Mouse (Mus musculus) CD4-positive naive resting alpha-beta T cell, adult 76 days (primary cell): ENCODE results near the gene Fam122b. TPM values are rescaled to one million over a fixed set of nuclear protein-coding genes. Genes with fewer than 3 reads are reported as not detected.

Experiments
- total RNA-seq: library from RNA; stranded (reverse); gene quantifications from one replicate; pipeline ENCODE4 v1.2.4, GENCODE M21; 2023

The Fam122b gene
- total RNA-seq = 6.7 TPM

GRCm38 (mm10) chrX:53269289-53270062 lies at the start of gene Fam122b:
Gene Fam122b (minus strand): TSS chrX:53269805.

GRCm38 (mm10) chrX:53273124-53273523 lies 3.5 kb upstream of the Fam122b start, which contains the start of gene Fam122c:
Gene Fam122c (plus strand): TSS chrX:53273424.

GRCm38 (mm10) chrX:53240011-53240410 lies 29.6 kb downstream of the Fam122b start, which contains the start of gene Plac1:
Gene Plac1 (minus strand): TSS chrX:53240111.

Other genes starting within 250 kb of the Fam122b start
- gene Plac1, start 29.7 kb downstream of the Fam122b start, total RNA-seq = not detected
- gene Fam122c, start 3.6 kb upstream of the Fam122b start, total RNA-seq = not detected
- gene Mospd1, start 100.7 kb upstream of the Fam122b start, total RNA-seq = 9.5 TPM
- gene Etd, start 165.1 kb upstream of the Fam122b start, total RNA-seq = not detected